Mouse (Mus musculus) brain, adult 2 months (tissue): ENCODE data around the gene Rpl36.

Source experiments
- DNase-seq: peaks from one replicate; pipeline ENCODE4 v3.0.0; 2011; ENCODE audit warnings: low read depth, low spot score

Gene Rpl36

DNA sequence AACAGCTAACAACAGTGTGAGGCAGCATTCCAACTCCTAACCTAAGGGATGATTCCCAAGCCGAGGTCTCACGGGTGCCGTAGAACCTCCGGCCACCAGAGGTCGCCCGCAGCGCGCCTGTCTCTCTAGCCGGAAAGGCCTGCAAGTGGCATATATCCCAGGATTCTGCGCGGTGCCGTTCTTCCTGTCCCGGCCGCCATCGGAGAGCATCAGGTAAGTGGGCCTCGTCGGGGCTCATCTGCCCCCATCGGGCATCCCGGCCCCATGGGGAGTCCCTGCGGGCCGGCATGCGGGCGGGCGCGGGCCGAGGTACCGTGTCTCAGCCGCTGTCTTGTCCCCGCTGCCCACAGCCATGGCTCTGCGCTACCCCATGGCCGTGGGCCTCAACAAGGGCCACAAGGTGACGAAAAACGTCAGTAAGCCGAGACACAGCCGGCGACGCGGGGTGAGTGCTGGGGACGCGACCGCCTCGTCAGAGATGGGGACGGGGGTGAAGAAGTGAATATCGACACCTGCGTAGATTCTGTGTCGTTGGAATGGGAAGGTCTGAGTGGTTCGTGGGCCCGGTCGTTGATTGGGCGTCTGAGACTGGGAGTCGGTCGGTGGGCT lies at the start of gene Rpl36:
TSS of gene Rpl36 (plus strand) at position 181 of the 609 bp plus-strand sequence.
- DNase-seq, result peak; percentile 98

GRCm38 (mm10) chr17:56566293-56566692 lies 46.9 kb upstream of the Rpl36 start:
- DNase-seq, result no peak

GRCm38 (mm10) chr17:56566918-56567317 lies 46.3 kb upstream of the Rpl36 start:
- no peak for DNase-seq

- no peak for DNase-seq
Observed at GRCm38 (mm10) chr17:56567370-56567769, 45.8 kb upstream of the Rpl36 start.

DNA sequence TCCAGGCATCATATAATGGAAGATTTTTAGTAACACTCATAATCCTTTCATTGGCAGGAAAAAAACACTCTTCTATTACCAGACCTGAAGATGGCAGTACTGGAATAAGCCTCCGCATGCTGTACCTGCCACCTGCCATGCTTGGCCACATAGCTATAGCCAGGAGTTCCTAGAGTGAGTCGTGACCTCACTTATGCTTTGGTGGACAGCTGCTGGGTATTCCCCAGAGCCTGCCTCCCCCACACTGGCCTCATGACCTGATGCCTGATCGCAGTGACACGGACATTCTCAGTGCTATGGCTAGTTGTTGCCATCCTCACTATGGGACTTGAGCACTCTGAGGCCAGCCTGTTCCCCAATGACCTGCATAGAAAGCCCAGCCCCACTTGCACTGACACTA lies 42.9 kb upstream of the Rpl36 start:
- no peak for DNase-seq

GRCm38 (mm10) chr17:56572154-56572553 lies 41.1 kb upstream of the Rpl36 start:
- peak; percentile 45 for DNase-seq

DNA sequence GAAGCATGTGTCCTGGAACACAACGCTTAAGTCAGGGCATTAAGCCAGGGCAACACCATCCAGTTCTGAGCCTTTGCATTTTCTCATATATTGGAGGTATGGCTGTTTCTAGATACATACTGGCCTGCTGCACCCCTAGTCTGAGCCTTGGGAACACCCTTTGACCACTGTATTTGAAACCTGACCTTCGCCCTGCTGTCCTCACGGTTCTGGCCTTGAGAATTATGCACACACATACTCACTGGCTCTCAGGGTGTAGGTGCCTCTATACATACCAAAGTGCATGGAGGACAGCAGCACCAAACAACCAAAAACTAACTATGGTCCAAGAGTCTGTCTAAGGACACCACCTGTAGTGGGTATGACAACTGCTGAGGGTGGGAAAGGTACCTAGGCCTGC lies 40.3 kb upstream of the Rpl36 start:
- no peak for DNase-seq

- no peak for DNase-seq
Observed at GRCm38 (mm10) chr17:56583071-56583470, 30.1 kb upstream of the Rpl36 start.

DNA sequence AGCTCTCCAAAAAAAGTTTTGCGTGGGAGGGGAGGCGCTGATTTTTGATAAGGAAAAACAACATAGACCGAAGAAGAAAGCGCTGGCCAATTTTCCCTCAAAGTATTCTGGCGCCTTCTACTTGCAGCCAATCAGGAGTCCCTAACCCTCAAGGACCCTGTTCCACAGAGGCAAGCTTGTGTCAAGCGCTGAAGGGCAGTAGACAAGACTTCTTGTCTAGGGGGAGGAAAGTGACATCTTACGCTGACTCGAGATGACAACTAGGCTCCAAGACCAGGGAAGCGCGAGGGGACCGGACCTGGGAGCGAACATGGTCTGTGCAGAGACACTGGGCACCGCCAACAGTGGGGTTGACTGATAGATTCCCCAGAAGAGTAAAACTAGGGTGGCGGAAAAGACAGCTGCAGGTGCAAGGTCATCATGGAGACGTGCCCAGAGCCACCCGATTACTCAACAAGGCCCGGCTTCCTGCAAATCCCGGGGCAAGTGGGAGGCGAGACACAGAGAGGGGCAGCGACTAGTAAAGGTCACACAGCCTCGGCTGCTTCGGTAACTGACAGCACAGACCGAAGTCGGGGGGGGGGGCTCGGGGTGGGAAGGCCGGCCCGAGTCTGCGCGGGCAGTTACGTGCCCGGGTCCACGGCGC lies 29.5 kb upstream of the Rpl36 start:
- DNase-seq, result no peak

- peak; percentile 100 for DNase-seq
Observed at GRCm38 (mm10) chr17:56584257-56585130, 28.7 kb upstream of the Rpl36 start, which contains the start of the genes Safb2 and Safb. Gene Safb2, minus strand, starts transcription at chr17:56584585. Gene Safb, plus strand, starts transcription at chr17:56584825.

GRCm38 (mm10) chr17:56585171-56585821 lies 27.9 kb upstream of the Rpl36 start:
- peak; percentile 55 for DNase-seq

DNA sequence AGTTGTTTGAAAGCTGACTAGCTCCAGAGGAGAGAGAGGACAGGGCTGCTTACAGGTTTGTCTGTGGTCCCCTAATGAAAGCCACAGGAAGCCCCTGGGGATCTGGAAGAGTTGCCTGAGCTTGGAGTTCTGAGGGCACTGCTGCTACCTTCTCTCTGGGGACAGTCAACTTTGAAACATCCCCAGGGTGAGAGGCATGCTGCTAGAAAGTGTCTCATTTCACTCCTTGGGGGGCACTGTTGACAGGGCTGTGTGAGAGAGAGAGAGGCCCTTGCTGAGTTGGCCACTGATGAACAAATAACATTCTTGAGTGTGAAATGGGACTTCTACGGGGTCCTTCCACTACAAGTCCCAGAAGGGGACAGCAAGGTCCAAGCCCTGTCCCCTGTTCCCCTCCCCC lies 25.4 kb upstream of the Rpl36 start:
- no peak for DNase-seq

- no peak for DNase-seq
Observed at GRCm38 (mm10) chr17:56588921-56589320, 24.3 kb upstream of the Rpl36 start.

- DNase-seq, result no peak
Observed at GRCm38 (mm10) chr17:56592553-56592952, 20.7 kb upstream of the Rpl36 start.

DNA sequence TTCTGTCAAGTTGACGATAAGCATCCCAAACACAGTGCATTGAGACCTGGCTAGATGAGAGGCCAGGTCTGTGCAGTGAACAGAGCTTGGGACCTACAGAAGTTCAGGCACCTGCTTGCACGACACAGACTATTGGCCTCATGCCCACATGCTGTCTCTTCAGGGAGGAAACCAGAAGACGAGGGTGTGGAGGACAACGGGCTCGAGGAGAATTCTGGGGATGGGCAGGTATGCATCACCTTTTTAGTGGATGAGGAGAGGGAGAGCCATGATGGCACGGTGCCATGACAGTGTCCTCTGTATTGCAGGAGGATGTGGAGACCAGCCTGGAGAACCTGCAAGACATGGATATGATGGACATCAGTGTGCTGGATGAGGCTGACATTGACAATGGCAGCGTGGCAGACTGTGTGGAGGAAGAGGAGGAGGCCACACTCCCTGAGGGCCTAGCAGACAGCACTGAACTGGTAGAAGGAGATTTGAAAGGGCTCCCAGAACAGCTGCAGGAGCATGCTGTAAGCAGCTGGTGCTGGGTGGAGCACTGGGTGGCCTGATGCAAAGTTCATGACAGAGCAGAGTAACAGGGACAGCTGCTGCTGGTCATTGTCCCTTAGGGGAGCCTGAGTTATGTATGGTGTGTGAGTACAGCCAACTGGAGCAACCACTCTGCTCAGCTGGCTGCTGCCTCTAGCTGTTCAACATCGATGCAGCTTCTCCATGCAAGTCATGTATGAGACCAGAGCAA lies 19.5 kb upstream of the Rpl36 start:
- DNase-seq, result no peak

DNA sequence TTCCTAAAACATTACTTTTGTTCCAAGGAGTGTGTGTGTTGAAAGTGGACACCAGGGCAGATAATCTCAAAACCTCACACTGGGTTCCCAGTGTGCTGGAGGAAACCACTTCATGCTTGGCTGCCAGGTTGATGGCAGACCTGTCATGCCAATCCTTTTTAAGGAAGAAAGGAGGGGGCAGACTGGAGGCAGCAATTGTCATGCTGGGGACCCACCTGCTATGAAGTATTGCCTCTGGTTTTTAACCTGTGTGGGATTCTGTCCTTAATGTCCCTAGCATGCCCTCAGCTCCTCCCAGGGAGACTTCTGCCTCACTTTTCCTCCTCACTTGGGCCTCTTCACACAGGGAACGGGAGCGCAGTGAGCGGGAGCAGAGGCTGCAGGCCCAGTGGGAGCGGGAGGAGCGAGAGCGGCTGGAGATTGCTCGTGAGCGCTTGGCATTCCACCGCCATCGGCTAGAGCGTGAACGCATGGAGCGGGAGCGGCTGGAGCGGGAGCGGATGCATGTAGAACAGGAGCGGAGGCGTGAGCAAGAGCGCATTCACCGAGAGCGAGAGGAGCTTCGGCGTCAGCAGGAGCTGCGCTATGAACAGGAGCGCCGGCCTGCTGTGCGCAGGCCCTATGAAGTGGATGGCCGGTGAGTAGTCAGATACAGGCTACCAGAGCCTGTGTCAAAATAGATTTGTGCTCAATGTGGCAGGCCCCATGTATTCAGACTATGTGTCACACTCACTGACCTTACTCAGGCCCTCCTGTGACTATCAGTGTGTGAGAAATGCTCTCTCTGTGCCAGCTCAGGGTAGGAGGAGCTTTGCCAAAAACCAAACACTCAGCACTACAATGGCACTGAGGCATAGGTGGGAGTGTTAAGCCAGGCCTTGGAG lies 9.8 kb upstream of the Rpl36 start:
- DNase-seq, result peak; percentile 35

- DNase-seq, result no peak
Observed at GRCm38 (mm10) chr17:56604070-56604380, 9.2 kb upstream of the Rpl36 start.

DNA sequence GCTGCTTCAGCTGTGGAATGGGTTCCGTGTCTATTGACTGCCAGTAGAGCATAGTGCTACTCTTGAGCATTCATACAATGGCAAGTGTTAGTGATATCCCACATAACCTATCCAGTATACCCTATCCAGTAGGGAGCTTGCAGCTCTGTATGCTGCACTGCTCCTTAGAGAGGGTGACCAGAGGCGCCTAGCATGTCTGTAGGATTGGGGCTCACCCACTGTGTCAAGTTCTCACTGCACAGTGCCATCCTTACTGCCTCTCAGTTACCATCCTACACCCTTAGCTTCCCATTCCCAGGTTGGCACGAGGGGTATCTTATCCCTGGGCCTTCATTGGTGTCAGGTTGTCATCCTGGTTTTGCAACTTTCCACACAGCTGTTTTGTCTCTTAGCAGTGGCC lies 8.8 kb upstream of the Rpl36 start:
- no peak for DNase-seq

GRCm38 (mm10) chr17:56605431-56605830 lies 7.8 kb upstream of the Rpl36 start:
- no peak for DNase-seq

DNA sequence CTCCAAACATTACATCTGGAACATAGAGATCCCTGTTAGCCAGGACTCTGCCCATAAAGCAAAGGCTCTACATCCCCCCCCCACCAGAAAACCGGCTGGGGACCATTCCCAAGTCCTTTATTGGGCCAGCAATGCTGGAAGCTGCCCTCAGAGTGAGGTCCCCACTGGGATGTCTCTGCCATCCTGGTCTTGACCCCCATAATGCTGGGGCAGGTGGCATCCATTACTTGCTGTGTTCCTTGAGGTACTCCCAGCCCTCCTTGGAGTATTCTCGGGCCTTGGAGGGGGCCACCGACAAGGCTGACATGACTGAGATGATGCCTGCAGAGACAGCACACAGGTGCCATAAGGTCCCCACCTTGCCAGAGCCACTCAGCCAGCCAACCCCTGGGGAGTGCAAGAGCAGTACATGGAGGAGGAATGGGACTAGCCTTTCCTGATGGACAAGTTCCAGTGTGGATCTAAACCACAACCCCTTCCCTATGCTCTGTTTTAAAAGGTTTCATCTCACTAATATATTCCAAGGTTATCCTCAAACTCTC lies 5.6 kb upstream of the Rpl36 start:
- DNase-seq, result no peak
